Mouse (Mus musculus): ENCODE data around the gene Rtkn. TPM values are rescaled to one million over a fixed set of nuclear protein-coding genes. Genes with fewer than 3 reads are reported as not detected.

Rtkn gene
- total RNA-seq, 2 experiments from 2014 or later: 36.2 to 36.5 TPM

GRCm38 (mm10) chr6:83116373-83117164 lies 18.7 kb upstream of the Rtkn start:
- no peak for DNase-seq (ENCODE audit: low spot score in 2 of 2)

GRCm38 (mm10) chr6:83117165-83117438 lies 18.2 kb upstream of the Rtkn start:
- DNase-seq (ENCODE audit: low spot score in 2 of 2): no peak

GRCm38 (mm10) chr6:83117616-83118015 lies 17.6 kb upstream of the Rtkn start:
- DNase-seq (ENCODE audit: low spot score in 2 of 2): no peak

- DNase-seq (ENCODE audit: low spot score in 2 of 2): no peak
Measured at GRCm38 (mm10) chr6:83118369-83118768, 16.9 kb upstream of the Rtkn start.

- no peak for DNase-seq (ENCODE audit: low spot score in 2 of 2)
Measured at GRCm38 (mm10) chr6:83118825-83119733, 16.2 kb upstream of the Rtkn start.

- DNase-seq (ENCODE audit: low spot score in 2 of 2): no peak
Measured at GRCm38 (mm10) chr6:83119734-83120051, 15.6 kb upstream of the Rtkn start.

- DNase-seq (ENCODE audit: low spot score in 2 of 2): peak; percentile 90 to 92
Measured at GRCm38 (mm10) chr6:83120930-83121862, 14.1 kb upstream of the Rtkn start, which contains the start of gene Wbp1. Gene Wbp1, minus strand, starts transcription at chr6:83121559.

GRCm38 (mm10) chr6:83121863-83122710 lies 13.2 kb upstream of the Rtkn start:
- DNase-seq (ENCODE audit: low spot score in 2 of 2): no peak

GRCm38 (mm10) chr6:83122961-83123360 lies 12.3 kb upstream of the Rtkn start:
- no peak for DNase-seq (ENCODE audit: low spot score in 2 of 2)

GRCm38 (mm10) chr6:83124851-83125312 lies 10.4 kb upstream of the Rtkn start:
- peak; percentile 88 to 91 for DNase-seq (ENCODE audit: low spot score in 2 of 2)

GRCm38 (mm10) chr6:83125331-83125730 lies 9.9 kb upstream of the Rtkn start, which contains the start of gene Ino80b:
Gene Ino80b, minus strand, starts transcription at chr6:83125431.
- no peak for DNase-seq (ENCODE audit: low spot score in 2 of 2)

GRCm38 (mm10) chr6:83127419-83127818 lies 7.8 kb upstream of the Rtkn start:
- DNase-seq (ENCODE audit: low spot score in 2 of 2): no peak

- DNase-seq (ENCODE audit: low spot score in 2 of 2): peak in 1 of 2 experiments; percentile 8
Measured at GRCm38 (mm10) chr6:83131469-83132034, 3.7 kb upstream of the Rtkn start.

- DNase-seq (ENCODE audit: low spot score in 2 of 2): no peak
Measured at GRCm38 (mm10) chr6:83132176-83132919, 2.9 kb upstream of the Rtkn start.

GRCm38 (mm10) chr6:83134226-83134625 lies 1.0 kb upstream of the Rtkn start:
- no peak for DNase-seq (ENCODE audit: low spot score in 2 of 2)

GRCm38 (mm10) chr6:83135571-83136161 lies 403 bp downstream of the Rtkn start:
- no peak for DNase-seq (ENCODE audit: low spot score in 2 of 2)

- DNase-seq (ENCODE audit: low spot score in 2 of 2): no peak
Measured at GRCm38 (mm10) chr6:83136291-83136880, 1.1 kb downstream of the Rtkn start.

- peak in 1 of 2 experiments; percentile 53 for DNase-seq (ENCODE audit: low spot score in 2 of 2)
Measured at GRCm38 (mm10) chr6:83136881-83137575, 1.8 kb downstream of the Rtkn start.
